Mouse (Mus musculus): ENCODE results near the gene Vmp1.

Gene Vmp1

GRCm38 (mm10) chr11:86634396-86634795 is 49.2 kb downstream of the Vmp1 start:
- no peak for DNase-seq (ENCODE audit: low read depth, low spot score)

DNA sequence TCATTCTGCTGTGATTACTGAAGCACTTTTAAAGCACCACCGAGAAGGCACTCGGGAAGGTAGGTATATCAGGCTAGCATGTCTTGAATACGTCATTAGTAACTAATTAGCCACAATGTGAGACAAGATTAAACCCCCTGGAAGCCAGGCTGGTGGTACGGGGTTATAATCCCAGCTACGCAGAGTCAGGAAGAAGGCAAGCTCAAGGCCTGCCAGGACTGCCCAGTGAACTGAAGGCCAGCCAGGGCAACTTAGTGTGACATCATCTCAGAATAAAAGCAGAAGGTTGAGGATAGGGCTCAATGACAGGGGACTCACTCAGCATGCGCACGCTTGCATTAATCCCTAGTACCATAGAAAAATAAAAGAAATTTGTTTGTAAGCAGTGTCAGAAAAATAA is 53.7 kb downstream of the Vmp1 start:
- no peak for DNase-seq (ENCODE audit: low read depth, low spot score)

DNA sequence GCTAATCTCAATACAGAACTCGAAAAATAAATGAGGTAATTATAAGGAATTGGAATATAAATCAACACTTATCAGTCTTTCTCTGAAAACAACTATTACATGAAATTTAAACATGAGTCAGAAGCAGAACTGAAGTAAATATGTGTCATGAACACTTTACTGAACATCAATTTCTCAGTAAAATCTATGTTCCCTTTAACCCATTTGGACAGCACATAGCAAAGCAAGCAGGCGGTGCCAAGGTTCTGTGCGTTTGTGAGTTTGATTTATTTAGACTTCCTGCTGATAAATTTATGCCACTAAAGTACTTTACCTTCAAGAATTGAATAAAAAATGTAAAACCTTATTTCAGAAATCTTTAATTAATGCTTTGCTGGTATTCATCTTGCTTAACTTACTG is 54.2 kb downstream of the Vmp1 start:
- DNase-seq (ENCODE audit: low read depth, low spot score) = no peak

DNA sequence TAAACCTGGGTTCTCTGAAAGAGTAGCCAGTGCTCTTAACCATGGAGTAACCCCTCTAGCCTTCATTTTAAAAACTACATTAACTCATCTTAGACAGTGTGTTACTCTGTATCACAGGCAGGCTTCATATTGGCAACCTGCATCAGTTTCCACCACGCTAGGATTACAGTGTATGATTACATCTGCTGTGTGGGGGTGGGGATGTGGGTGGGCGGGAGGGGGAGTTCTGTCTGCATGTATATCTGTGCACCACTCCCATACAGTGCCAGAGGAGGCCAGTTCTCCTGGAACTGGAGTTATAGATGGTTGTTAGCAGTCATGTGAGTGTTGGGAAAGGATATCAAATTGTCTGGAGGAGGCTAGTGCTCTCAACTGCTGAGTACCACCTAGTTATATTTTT is 55.2 kb downstream of the Vmp1 start:
- DNase-seq (ENCODE audit: low read depth, low spot score) = no peak

DNA sequence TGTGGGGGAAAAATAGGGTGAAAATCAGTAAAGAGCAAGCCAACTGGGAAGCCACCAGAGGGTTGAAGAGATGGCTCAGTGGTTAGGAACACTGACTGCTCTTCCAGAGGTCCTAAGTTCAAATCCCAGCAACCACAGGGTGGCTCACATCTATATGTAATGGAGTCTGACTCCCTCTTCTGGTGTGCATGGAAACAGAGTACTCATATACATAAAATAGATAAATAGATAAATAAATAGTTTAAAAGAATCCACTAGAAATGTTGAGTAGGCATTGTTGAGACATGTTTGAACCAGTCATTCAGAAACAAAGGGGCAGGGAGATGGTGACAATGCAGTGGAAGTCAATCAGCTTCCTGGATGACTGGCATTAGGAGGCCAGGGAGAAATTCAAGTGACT is 56.0 kb downstream of the Vmp1 start:
- DNase-seq (ENCODE audit: low read depth, low spot score) = no peak

- no peak for DNase-seq (ENCODE audit: low read depth, low spot score)
Measured at GRCm38 (mm10) chr11:86626714-86627113, 56.9 kb downstream of the Vmp1 start.

DNA sequence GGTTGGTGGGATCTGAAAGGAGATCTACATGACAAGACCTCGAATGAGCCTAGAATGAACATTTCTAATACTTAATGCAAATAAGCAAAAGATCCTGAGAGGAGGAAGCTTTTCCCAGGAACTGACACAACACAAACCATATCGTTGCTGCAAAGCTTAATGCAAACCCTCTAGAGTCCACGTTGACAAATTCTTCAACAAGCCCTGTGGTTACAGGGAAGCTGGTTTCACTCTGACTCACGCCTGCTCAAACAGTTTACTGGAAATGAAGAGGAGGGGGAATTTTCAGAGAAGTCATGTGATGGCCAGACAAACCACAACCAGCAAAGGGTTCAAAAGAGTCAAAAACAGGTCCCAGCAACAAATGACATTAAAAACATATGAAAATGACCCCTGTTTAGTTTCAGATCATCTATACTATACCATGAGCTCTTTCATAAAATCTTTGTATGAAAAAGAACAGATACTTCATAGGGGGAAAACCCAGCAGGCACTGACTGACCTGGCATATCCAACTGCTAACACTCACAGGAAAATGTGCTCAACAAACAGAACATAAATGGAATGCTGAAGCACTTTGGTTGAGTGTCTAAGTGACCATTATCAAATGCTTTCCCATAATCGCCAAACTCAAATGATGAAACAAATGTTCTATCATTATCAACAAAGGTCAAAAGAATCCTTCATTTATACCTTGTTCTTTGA is 59.2 kb downstream of the Vmp1 start:
- DNase-seq (ENCODE audit: low read depth, low spot score) = no peak

GRCm38 (mm10) chr11:86623402-86624010 is 60.1 kb downstream of the Vmp1 start:
- no peak for DNase-seq (ENCODE audit: low read depth, low spot score)

DNA sequence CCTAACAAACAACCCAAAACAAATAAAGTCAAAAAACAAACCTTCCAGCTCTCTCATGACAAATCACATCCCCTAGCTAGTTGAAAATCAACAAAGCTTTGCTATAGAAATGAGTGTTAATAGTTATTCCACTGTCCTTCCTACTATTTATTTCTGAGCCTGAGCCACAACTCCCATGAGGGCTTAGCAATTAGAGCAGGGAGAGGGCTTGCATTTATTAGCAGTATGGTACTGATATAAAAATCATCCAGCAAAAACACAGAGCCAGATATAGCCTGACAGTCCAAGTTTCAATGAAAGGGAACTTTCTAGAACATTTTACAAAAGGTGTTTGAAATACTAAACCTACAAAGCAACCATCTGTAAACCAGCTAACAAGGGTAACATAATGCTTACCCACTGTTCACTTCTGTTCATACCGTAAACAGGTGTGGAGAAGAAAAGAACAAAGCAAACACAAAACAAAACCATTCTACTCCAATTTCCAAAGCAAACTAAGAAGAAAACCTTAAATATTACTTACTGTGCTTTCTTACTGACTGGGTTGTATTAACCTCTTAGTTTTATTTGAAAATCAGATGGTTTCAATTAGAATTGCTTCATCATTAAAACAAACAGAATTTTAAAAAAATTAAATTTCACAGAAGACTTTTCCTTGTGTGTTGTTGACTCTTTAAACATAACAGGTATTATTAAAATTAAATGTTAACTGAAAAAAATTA is 61.3 kb downstream of the Vmp1 start:
- no peak for DNase-seq (ENCODE audit: low read depth, low spot score)

- no peak for DNase-seq (ENCODE audit: low read depth, low spot score)
Measured at GRCm38 (mm10) chr11:86621139-86621538, 62.5 kb downstream of the Vmp1 start.

DNA sequence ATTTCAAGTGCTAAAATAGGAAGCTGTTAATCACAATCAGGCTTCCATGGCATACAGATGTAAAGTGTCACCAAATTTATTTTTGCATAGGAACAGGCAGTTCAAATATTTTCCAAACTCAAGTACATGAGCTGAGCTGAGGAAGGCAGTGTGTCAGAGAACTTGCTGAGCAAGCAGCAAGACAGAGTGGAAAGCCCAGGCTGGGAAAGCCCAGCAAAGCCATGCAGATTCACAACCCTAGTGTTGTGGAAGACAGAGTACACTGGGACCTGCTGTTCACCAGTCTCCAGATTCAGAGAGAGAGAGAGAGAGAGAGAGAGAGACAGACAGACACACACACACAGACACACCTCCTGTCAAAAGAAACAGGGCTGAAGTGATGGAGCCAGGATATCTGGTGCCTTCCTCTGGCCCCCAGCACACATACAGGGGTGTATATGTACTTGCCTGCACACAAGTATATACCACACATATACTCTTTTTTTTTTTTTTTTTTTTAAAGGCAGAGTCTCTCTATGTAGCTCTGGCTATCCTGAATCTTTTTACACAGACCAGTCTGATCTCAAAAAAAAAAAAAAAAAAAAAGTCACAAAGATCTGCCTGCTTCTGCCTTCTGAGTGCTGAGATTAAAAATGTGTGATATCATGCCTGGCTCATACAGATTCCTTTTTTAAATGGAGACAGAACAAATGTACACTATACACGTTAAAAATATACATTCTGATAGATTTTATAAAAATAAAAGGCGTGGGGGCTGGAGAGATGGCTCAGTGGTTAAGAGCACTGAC is 64.9 kb downstream of the Vmp1 start:
- DNase-seq (ENCODE audit: low read depth, low spot score) = no peak

GRCm38 (mm10) chr11:86614607-86615006 is 69.0 kb downstream of the Vmp1 start:
- DNase-seq (ENCODE audit: low read depth, low spot score) = no peak

GRCm38 (mm10) chr11:86614056-86614530 is 69.5 kb downstream of the Vmp1 start:
- no peak for DNase-seq (ENCODE audit: low read depth, low spot score)

GRCm38 (mm10) chr11:86611991-86612390 is 71.6 kb downstream of the Vmp1 start:
- DNase-seq (ENCODE audit: low read depth, low spot score) = no peak

DNA sequence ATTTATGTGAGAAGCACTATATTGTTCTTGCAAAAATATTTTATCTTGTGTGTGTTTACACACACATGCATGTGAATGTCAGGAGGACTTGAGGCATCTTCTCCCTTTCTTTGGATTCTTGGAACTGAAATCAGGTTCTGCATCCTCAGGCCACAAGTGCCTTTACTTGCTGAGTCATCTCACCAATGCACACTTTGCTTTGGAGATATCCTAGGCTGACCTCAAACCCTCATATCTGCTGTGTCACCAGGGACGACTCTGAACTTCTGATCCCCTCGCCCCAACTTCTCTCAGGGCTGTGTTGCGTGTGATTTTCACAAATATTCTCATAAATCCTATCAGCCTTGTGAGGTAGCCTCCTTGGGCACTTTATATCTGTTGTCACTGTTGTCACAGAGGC is 73.4 kb downstream of the Vmp1 start:
- DNase-seq (ENCODE audit: low read depth, low spot score) = no peak

- no peak for DNase-seq (ENCODE audit: low read depth, low spot score)
Measured at GRCm38 (mm10) chr11:86607808-86608350, 75.8 kb downstream of the Vmp1 start.

DNA sequence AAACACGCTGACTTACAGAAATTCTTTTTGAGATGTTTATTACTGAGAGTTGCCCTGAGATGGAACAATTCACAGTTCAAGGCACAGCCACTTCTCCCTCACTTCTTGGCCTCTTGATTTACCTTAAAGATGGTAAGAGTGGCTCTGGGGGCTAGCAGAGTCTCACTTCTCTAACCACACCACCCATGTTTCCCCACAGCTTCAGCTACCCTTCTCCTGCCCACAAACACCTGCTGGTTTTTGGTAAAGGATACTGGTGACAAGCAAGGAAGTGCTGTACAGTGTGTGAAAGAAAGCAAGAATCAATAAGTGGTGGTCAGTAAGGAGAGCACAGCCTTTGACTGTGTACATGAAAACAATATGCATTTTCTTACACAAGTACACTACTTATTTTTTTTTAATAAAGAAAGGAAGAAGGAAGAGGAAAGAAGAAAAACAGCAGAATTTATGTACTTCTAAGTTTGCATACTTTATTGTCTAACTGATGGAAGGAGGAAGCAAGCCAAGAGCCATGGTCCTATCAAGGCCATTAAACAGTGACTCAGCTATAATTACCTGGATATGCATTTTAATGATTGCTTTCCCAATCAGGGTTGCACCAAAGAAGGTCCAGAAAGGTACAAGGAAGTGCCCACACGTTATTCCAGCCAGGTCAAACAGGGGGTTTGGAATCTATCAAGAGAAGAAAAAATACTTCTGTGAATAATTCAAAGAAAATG is 76.9 kb downstream of the Vmp1 start:
- no peak for DNase-seq (ENCODE audit: low read depth, low spot score)

- DNase-seq (ENCODE audit: low read depth, low spot score) = no peak
Measured at GRCm38 (mm10) chr11:86604732-86605520, 78.7 kb downstream of the Vmp1 start.

GRCm38 (mm10) chr11:86604289-86604688 is 79.3 kb downstream of the Vmp1 start:
- DNase-seq (ENCODE audit: low read depth, low spot score) = no peak

DNA sequence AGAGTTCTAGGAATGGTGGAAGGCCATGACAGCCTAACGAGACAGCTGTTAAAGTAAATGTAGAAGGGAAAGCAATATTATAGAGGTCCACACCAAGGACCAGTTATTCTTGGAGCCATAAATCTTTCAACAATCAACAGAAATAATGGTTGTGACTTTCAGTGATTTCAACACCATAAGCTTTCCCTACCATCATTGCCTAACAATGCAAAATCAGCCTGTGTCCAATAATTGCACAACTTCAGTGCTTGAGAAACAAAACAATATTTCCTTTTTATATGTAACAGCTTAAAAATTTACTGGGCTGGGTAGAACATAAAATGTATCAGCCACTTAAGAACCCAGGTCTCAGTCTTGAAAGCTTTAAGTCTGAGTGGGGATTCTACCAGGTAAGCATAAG is 79.9 kb downstream of the Vmp1 start:
- DNase-seq (ENCODE audit: low read depth, low spot score) = no peak
